Mouse (Mus musculus): ENCODE data around the gene Ccdc15.
"Not testable (repeated sequence)": the region's sequence is repeated elsewhere in the genome, so short reads cannot be mapped to it uniquely, and the experiment has no call there.

The Ccdc15 gene

DNA sequence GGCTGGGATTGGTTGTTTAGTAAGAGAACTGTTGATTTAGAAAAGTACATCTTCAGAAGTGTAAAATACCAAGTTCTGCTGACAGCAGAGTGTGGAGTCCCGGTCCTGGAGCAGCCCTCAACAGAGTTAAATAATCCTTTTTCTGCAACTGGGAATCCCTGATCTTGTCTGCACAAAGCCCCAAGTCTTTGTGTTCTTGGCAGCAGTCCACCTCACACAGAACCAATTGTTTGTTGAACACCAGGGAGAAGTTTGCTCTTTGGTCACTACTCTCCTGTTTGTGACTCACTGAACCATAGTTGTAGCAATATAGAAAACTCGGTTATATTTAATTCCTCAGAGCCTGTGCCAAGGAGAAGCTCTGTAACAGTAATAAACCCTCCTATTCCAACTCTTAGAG lies 3.0 kb upstream of the Ccdc15 start:
- DNase-seq (ENCODE audit: extremely low spot score), result no peak

DNA sequence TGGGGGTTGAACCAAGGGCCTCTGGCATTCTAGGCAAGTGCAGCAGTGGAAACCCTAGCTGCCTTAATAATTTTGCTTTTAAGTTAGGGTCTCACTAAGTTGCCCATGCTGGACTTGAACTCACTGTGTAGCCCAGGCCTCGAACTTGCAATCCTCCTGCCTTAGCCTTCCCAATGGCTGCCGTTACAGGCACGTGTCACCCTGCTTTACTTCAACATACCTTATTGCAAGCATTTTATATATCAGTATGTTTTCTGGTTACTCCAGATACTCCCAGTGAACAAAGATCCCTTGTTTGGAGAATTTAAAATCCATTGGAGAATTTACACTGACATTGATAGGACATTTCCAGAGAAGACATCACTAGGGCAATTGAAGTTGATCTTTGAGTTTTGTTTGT lies 818 bp upstream of the Ccdc15 start:
- DNase-seq (ENCODE audit: extremely low spot score), result no peak

DNA sequence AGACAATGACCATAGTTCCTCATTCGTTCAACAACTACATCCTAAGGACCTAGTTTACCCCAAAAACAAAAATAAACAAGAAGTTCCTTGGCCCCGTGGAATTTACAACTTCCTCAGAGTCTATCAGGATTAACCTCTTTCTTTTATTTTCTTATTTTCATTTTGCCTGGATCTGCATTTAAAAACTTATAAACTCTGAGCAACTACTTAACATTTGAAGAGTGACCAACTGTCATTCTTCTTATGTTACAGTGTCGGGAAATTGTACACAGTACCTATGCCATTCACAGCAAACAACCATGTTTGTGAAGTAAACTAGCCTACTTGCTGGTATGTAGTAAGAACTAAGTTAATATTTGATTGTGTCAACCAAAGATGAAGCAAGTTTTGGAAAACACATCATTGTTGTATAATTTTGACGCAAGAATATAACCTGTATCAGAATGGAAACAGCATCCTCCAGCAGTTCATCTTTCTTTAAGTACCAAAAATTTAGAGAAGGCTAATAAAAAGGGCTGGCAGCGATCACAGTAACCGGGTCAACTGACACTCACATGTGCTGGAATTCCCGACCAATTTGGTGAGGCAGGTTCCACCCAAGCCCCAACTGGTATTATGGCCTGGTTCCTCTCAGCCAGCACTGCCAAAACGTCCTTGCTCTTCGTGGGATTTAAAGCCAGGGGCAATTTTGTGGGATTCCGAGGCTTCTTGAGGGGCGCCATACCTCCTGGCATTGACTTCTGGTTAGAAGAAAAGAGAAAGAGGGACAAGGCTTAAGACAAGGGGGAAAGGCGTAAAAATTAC lies 846 bp downstream of the Ccdc15 start:
- peak; percentile 46 for DNase-seq (ENCODE audit: extremely low spot score)

DNA sequence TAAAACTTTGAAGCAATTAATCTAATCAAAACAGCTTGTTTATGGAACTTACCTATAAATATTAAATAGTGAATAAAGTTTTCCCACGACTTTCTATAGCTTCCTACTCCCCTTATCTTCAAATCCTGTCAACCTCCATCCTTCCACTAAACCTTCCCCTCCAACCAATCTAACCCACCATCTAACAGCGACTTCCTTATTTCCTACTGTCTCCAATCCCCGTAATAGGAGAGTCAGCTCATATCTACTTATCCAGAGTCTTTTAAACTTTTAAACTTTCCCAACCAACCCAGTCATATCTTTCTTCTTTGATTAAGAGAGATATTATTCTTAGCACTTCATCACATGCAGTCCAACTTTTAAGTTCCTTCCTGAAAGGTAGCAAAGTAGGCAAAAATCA lies 2.8 kb downstream of the Ccdc15 start:
- DNase-seq (ENCODE audit: extremely low spot score), result no peak

DNA sequence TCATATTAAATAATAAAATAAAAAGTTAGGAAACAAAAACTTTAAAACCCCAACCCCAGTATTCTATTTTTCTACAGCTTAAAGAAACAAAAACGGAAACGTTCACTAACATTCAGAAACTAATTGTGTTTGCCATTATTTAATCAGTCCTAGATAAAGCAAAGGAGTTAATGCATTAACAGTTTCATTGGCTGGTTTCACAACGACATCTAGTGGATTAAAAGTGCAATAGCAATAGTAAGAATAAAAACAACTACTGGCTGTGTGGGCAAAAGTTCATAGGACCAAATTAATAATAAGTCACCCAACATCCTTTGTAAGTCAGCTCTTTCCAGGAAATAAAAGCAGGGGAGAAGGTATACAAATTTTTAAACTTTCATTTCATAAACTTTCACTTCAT lies 18.8 kb downstream of the Ccdc15 start:
- DNase-seq (ENCODE audit: extremely low spot score), result no peak

DNA sequence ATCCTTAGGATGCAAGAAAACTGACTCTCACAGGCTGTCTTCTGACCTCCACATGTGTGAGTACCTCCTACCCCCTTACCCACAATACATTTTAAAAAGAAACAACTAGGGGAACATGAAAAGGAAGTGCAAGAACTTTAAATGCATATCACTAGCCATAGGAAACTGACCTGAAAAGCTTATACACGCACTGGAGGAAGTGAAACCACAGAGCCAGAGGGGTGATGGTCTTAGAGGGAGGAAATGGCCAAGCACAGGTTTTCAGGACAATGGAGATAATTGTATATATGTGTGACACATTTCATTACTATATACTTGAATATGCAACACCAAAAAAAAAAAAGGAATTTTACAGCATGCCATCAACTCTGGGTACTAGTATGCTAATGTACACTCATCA lies 46.5 kb downstream of the Ccdc15 start:
- DNase-seq (ENCODE audit: extremely low spot score), result no peak

DNA sequence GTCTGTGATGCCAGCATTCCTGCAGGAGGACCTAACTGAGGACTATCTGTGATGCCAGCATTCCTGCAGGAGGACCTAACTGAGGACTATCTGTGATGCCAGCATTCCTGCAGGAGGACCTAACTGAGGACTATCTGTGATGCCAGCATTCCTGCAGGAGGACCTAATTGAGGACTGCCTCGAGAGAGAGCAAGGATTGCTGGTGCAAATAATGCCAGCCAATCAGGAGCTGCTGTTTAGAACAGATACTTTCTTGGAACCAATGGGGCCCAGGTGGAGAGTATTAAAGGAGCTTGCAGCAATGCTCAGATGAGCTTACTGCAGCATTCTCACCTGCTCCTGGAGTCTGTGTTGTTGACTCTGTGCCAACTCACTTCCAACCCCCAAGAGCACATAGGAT lies 47.7 kb downstream of the Ccdc15 start:
- not testable (repeated sequence) for DNase-seq (ENCODE audit: extremely low spot score)

DNA sequence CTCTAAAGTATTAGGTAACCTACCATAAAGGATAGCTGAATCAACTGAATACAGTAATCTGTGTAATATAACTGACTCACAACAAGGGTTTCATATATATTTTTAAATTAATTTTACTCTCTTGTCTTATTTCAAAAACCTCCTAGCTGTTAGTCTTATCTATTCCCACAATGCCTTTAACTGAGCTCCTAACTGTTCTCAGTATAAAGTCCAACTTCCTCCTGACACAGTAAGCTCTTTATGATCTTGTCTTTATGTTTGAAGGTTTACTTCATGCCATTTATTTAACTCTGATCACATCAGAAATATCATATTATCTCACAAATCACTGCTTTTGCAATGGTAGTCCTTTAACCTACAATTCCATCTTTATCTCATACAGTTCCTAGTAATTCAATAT lies 52.6 kb downstream of the Ccdc15 start:
- DNase-seq (ENCODE audit: extremely low spot score), result no peak

DNA sequence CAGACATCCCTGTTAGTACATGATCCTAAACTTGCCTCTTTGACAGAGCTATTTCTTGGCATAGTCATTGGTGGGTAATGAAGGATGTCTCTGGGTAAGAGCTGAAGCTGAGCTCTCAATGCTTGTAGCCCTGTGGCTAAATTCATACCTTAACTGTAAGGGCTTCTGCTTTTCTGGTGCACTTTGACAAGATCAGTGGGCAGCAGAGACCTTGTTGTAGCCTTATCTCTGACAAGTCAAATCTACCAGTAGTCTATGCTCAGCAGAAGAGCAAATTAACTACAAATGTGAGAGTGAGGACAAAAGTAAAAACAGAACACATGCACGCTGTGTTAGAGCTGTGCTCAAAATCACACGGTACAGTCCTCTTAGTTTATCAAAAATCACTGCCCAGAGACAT lies 81.6 kb downstream of the Ccdc15 start:
- no peak for DNase-seq (ENCODE audit: extremely low spot score)

DNA sequence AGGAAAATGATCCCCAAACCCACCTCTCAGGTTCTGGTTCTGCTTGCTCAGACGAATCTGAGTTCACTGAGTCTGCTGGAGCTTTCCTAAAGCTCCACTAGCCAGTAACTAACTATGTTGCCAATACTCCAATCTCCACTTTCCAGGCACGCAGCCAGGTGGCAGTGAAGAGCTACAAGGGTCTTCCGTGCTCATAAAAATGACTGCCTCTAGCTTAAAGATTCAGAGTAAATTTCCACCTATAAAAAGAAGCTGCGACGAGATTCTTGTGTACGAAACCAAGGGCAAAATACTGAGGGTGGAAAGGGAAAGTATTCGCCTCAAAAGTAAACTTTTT lies 92.4 kb downstream of the Ccdc15 start:
- DNase-seq (ENCODE audit: extremely low spot score), result peak; percentile 42

DNA sequence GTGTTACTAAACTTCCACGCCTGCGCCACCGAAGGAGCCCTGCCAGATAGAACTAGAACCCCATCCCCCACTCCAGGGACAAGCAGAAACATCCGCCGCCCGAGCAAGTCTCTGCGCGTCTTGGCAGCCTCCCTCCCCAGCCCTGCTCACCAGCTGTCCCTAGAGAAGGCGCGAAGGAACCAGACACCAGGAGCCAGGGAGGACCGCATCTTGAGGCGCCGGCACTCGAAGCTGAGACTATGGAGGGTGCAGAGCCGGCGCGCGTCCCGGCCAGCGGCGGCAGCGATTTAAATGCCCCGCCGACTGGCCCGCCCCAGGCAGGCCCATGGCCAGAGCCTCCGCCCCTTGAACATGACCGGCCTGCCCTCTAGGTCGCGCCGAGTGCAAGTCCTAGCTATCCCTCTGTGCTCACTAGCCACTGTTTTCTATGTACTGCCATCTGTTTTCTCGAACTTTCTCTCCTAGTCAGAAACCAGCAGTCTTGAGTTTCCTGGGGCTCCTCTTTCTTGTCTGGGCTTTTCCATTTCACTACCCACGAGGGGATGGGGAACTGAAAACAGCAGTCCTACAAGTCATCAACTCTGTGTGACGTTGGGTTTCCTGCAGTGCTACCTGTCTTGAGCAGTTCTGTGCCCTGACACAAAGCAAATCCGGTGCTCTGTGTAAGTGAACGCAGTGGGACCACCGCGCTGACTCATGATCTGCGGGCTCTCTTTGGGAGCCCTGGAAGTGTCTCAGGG lies 92.9 kb downstream of the Ccdc15 start, which contains the start of gene Slc37a2:
Gene Slc37a2, minus strand, starts transcription at position 590 of the 740 bp plus-strand sequence.
- DNase-seq (ENCODE audit: extremely low spot score), result peak; percentile 77

DNA sequence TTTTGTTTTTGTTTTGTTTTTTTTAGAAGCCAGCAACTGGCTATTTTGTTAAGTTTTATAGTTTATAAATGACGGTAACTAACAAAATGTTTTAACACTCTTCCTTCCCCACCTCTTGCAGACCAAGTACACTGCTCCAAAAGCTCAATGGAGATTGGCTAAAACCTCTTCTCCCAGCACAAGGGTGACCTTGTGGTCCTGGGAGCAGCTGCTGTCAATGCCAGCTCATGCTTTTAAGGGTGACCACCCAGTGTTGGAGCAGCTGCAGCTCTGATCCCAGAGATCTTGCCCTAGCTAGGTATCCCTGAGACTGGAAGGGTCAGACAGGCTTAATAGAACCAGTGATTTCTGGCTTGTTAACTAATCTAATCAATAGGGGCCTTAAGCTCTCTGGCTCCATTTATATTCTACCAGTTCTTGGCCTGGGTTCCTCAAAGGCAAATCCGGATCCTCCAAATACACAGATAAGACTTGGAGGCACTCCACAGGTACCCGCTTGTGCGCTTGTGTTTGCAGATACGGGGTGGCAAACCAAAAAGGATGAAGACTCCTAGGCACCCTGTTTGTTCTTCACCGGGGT lies 93.6 kb downstream of the Ccdc15 start:
- no peak for DNase-seq (ENCODE audit: extremely low spot score)

DNA sequence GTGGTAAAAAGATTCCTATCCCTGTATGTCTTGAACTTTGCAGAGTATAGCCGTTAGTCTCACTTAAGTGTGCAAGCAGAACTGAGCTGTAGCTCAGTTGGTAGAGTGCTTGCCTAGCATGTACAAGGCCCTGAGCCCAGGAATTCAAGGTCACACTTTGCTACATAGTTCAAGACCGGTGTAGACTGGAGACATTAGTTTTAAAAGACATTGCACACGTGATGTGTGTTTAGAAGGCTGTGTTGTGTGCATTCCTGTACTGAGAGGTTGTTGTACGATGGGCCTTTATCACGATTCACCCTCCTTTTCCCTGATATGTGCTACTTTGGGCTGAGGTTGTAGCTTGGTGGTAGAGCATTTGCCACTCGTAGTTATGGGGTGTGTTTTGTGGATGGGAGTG lies 97.6 kb downstream of the Ccdc15 start:
- no peak for DNase-seq (ENCODE audit: extremely low spot score)

DNA sequence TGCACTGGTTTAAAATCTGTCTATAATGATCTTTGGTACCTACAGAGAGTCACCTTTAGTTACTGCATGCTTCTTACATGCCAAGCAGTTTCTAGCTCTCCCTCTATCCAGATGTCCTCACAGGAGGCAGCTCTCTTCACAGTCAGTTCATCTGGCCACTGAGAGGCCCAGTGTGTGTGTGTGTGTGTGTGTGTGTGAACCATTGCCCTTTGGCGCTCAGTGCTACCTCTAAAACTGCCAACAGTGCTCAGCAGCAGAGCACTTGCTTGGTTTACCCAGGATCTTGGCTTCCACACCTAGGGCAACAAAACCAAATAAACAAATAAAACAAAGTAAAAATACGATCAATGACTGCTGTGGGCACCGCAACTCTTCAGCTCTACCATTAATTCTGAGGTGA lies 98.3 kb downstream of the Ccdc15 start:
- no peak for DNase-seq (ENCODE audit: extremely low spot score)

DNA sequence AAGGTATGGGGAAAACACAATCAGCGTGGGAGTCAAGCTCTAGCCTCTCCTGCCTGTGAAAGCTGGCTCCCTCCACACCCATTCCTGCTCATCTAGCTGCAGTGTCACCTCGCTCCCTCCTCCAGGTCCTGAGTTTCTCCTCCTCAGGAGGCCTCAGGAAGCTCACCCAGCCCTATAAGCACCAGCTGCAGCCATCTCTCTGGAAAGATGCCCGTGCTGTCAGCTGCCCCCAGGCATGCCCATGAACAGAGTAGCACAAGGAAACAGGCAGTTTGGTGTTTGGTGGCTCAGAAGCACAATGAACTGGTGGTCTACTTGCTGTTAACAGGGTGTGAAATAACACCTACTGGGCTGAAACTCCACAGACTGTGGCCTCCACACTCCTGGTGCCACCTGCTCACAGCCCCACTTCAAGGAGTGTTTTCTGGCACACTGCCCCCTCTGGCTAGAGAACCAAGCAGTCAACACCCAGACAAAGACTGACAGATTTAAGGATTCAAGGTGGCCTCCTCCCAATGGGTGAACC lies 99.8 kb downstream of the Ccdc15 start:
- DNase-seq (ENCODE audit: extremely low spot score), result peak; percentile 13

DNA sequence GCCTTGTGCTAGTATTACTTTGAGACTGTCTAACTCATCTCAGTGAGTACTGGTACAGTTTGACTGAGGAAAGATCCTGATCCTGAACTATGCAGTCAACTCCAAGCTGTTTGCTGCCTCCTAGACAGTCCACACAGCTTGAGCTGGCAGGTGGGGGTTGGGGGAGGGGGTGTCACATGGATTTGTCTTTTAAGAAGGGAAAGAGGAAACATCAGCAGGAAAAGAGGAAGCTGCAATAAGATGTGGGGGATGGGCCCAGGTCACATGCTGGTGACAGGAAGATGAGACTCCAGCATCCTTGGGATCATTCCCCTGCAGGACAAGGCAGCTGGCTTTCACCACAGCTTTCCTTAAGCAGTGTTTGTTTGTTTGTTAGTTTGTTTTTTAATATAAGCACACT lies 100.8 kb downstream of the Ccdc15 start:
- no peak for DNase-seq (ENCODE audit: extremely low spot score)

DNA sequence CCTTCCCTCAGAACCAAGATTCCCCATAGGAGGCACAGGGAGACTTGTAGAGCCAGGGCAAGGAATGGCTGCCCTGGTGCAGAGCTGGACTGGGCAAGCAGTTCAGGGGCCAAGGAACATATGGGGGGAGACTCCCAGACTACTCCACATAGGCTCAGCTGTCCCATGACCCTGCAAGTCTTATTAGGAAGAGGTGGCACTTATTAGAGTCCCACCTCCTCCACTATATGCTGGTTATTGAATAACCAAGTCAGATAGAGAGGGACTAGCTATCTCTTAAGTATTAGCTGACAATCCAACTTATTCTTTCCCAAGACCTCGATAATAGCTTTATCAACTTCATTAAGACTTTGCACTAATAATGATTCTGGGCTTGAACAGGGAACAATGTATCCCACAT lies 102.4 kb downstream of the Ccdc15 start:
- DNase-seq (ENCODE audit: extremely low spot score), result no peak

DNA sequence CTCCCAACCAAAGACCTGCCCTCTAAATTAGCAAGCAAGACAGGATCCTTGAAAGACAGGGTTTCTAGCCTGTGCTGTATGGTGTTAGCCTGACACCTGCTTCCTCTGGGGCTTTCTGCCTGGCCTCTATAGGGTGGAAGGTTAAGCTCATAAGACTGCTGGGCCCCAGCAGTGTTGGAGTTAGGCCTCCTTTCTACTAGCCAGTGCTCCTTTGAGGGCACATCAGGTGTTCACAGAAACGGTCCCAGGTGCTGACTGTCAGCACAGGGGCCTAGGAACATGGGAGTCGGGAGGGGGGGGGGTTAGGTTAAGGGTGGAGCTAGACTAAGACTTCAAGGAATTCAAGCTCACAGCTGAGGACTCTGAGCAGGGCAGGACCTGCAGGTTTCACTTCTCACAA lies 102.8 kb downstream of the Ccdc15 start:
- DNase-seq (ENCODE audit: extremely low spot score), result no peak

DNA sequence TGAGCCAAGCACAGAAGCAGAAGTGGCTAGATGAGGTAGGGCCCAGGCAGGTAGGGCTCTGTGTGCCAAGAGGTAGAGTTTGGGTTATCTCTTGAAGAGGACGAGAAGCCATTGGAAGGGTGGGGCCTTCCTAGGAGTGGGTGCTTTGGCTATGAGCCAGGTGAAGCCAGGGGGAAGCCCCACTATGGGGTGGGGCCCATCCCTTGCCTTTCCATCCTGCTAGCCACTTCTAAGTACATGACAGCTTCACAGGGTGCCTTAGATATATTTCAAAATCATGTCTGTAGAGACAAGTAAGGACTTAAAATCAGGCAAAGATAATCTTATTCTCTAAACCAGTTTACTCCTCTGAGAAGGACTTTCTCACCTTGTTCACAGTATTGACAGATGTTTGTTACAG lies 103.6 kb downstream of the Ccdc15 start:
- no peak for DNase-seq (ENCODE audit: extremely low spot score)

DNA sequence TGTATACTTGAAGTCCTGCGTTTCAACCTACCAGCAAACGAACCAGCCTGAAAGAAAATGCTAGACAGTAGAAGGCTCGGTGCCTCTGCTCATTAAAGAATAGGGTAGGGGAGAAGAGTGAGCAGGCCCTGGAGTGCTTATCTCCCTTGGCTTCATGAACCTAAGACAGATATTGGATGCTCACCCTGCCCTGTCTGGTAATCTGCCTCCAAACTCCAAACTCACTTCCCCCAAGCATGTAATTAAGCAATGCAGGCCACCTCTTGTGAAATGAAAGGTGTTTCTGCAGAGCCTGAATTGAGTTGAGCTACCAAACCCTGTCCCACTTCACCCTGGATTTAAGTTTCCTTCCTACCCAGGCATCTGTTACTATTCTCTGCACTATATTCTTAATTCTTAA lies 105.5 kb downstream of the Ccdc15 start:
- DNase-seq (ENCODE audit: extremely low spot score), result no peak

DNA sequence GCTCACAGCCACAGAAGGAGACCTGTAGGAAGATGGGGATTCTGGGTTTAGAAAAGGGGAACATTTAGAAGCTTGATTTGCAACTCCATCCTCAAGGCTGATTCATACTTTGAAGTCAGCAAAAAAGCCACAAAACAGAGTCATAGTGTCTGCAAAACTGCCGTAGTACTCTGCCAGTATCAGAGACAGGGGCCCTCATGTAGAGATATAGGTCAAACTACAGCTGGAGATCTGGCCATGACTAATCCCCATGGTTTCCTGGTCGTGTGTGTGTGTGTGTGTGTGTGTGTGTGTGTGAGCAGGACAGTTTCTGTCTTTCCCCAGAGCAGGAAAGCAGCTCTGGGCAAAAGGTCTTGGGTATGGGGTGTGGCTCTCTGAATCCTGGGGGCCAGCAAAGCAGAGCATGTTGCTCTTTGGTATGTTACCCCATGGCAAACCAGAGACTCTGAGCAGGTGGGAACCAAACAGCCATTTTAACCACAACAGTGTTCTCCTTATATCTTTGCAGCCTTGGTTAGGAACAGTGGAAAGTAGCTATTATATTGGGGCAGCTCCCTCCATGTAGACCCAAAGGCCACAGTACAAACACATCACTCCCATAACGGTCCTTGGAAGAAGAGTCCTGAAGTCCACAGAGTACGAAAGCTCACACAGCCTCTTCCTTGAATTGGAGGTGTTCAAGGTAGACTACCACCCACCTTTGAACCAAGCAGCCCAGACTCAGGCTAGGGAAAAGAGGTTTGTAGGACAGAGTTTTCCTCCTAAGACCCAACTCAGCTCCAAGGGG lies 112.1 kb downstream of the Ccdc15 start:
- DNase-seq (ENCODE audit: extremely low spot score), result no peak

Data from embryo, embryonic 9.5 days (tissue).